Mouse (Mus musculus) thymus, postnatal 36 days (tissue): Measurements from ENCODE around the gene Psmb7.

Source experiments
- DNase-seq, 2 experiments: peaks; one replicate each; pipeline ENCODE4 v3.0.0; 2022; ENCODE audit warnings: mixed read lengths in 2 of 2

Psmb7 gene

GRCm38 (mm10) chr2:38542366-38542765 lies 101.5 kb downstream of the Psmb7 start:
- no peak for DNase-seq

GRCm38 (mm10) chr2:38541570-38541969 lies 102.3 kb downstream of the Psmb7 start:
- DNase-seq, result no peak

GRCm38 (mm10) chr2:38541101-38541500 lies 102.8 kb downstream of the Psmb7 start:
- no peak for DNase-seq

GRCm38 (mm10) chr2:38540666-38541065 lies 103.2 kb downstream of the Psmb7 start:
- DNase-seq, result no peak

- DNase-seq, result no peak
These were observed 104.2 kb downstream of the Psmb7 start for GRCm38 (mm10) chr2:38539677-38540076.
